Comparison of ENCODE assay signal across 22 mouse cellular contexts in genomic region chr19:29838636-29839135, GRCm38 (mm10). TPM values are rescaled to one million over a fixed set of nuclear protein-coding genes. Genes with fewer than 3 reads are reported as not detected.
DNase-seq lines count a peak whose midpoint lies in the region; TF ChIP-seq lines count a peak whose summit lies in the region.
"Had no signal": no experiment of that assay in that cellular context is flagged by ENCODE, and none has a peak within 500 bp of the region (broad histone marks: within the 10 kb centered on the region; RNA-seq: fewer than 3 reads in every experiment).

No protein-coding gene starts in this region.

- 69% methylated on average over 3 of the region's 3 CpGs for WGBS in lung, adult 2 months

- H3K4me3 ChIP-seq in lung, adult 2 months (replicated peaks; ENCODE audit: extremely low read depth, low read depth, low read length) = no peak overlapping the region
- H3K4me3 ChIP-seq: embryonic facial prominence, embryonic 10.5 days; forebrain, embryonic 15.5 days; heart, embryonic 15.5 days; kidney, embryonic 15.5 days; limb, embryonic 13.5 days; liver, embryonic 12.5 days; midbrain, embryonic 12.5 days; neural tube, embryonic 15.5 days; stomach, embryonic 15.5 days had no signal

- DNase-seq in adrenal gland, adult 8-10 months = peak; percentile 44
- no peak for DNase-seq in adrenal gland, adult 18-20 months (ENCODE audit: low spot score in 2 of 2)
- DNase-seq in heart, adult 18-20 months = peak; percentile 26 to 45
- DNase-seq in heart, postnatal 25 days (ENCODE audit: low spot score) = no peak
- DNase-seq in lung, postnatal 14 days = peak; percentile 48
- DNase-seq in lung, adult 2 months = no peak
- DNase-seq in urinary bladder, postnatal 25 days (ENCODE audit: low spot score) = no peak
- DNase-seq: cerebellum, adult 8-10 months; kidney, postnatal 36 days; right cerebral cortex, adult 18-20 months; right cerebral cortex, postnatal 4 days; thymus, adult 18-20 months; thymus, postnatal 36 days had no signal

- no peaks in the 10 kb centered on the region for H3K4me1 ChIP-seq in lung, adult 2 months (ENCODE audit: control insufficient read depth, insufficient read depth, low read length)
- H3K4me1 ChIP-seq: heart, embryonic 15.5 days; liver, embryonic 12.5 days; stomach, embryonic 15.5 days had no signal

- intact Hi-C loops in heart, postnatal 25 days (cut with DNase I) = no loop called here

- no peak for TF ChIP-seq CTCF in lung, adult 2 months (IDR thresholded peaks at IDR 0.05; ENCODE audit: insufficient read depth, low read length)

- TF ChIP-seq POLR2A in lung, adult 2 months (IDR thresholded peaks at IDR 0.05; ENCODE audit: borderline replicate concordance, extremely low read depth, low read depth, low read length) = no peak

RNA-seq across cellular contexts. Expression of gene Ranbp6, which starts 25.9 kb away (rescaled TPM):
- total RNA-seq in adrenal gland, adult 8-10 months (2022) = 10 to 100 TPM; 16.4 to 19.7 (median 19.3) TPM
- total RNA-seq in adrenal gland, adult 18-20 months (2021) = 10 to 100 TPM; 17.1 to 17.6 TPM
- total RNA-seq in heart, adult 18-20 months (2021) = 10 to 100 TPM; 13.1 to 15.3 TPM
- total RNA-seq in heart, postnatal 25 days (2021) = 10 to 100 TPM; 11.8 to 15.0 TPM
- polyA plus RNA-seq in lung, adult 2 months (2012; rRNA removed) = 1.8 and 3.0 TPM in 2 replicates

RNA-seq across cellular contexts. Expression of gene 9930021J03Rik, which starts 32.9 kb away (rescaled TPM):
- total RNA-seq in adrenal gland, adult 8-10 months (2022) = 10 to 100 TPM; 14.8 to 20.4 (median 16.8) TPM
- 10 to 100 TPM; 15.6 to 16.5 TPM for total RNA-seq in adrenal gland, adult 18-20 months (2021)
- total RNA-seq in heart, adult 18-20 months (2021) = 10 to 100 TPM; 12.9 to 13.4 TPM
- 10 to 100 TPM; 10.1 to 14.7 TPM for total RNA-seq in heart, postnatal 25 days (2021)
- polyA plus RNA-seq in lung, adult 2 months (2012; rRNA removed) = 5.0 and 5.7 TPM in 2 replicates

Comparison
In these comparisons a context has a peak if more than half of its experiments do, and no peak if none do; other contexts are left out.
1. DNase-seq: peak in adrenal gland, adult 8-10 months (single experiment), heart, adult 18-20 months (2 of 2) and lung, postnatal 14 days (single experiment); none in adrenal gland, adult 18-20 months (0 of 2), heart, postnatal 25 days (single experiment), lung, adult 2 months (single experiment) and urinary bladder, postnatal 25 days (single experiment).